Mouse (Mus musculus) erythroblast, embryonic 14.5 days (primary cell): Measurements from ENCODE around the gene Fam187a.

Experiments used
- GATA1 ChIP-seq: IDR thresholded peaks from 2 replicates; pipeline ENCODE4 v1.6.1; 2012; ENCODE audit warnings: low read length, inconsistent platforms, mixed read lengths
- TAL1 ChIP-seq: IDR thresholded peaks from 3 replicates; pipeline ENCODE4 v1.6.1; 2012; ENCODE audit warnings: low read length, inconsistent platforms, mixed read lengths

DNA sequence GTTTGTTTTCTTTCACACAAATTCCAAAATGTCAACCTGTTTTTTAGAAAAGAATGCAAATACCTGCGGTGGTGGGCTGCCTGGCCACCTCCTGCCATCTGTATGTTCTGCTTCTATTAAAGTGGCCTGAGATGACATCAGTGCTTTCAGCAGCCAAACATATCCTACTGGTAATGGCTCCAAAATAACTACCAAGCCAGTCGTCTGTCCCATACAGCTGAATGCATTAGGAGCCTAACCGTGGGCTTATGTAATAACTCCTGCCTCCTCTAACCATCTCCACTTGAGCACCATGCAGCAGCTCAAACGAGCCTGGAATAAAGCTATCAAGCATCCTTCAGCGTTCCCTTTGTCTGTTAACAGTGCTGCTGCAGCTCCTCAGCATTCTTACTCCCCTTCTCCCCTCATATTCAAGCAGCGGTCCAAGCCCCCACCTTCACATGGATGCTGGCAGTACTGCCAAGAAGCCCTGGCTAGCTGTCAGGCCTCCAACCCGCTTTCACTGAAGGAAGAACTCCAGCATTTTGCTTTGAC lies 10.1 kb upstream of the Fam187a start:
- no peak for TF ChIP-seq GATA1
- no peak for TF ChIP-seq TAL1
